Mouse (Mus musculus) splenic B cell, adult 2 months (primary cell): ENCODE measurements around the gene Mlycd.

Experiments
- DNase-seq: peaks from one replicate; pipeline ENCODE4 v3.0.0-alpha.2; 2011; ENCODE audit warnings: low read depth, low spot score
- H3K27me3 ChIP-seq: 2 replicates; pipeline ENCODE4 v1.6.1; 2012; ENCODE audit warnings: mild to moderate bottlenecking, low read length, moderate library complexity, mixed read lengths; ENCODE audit not compliant: control insufficient read depth, poor library complexity, insufficient read depth, severe bottlenecking
- H3K36me3 ChIP-seq: 2 replicates; pipeline ENCODE4 v1.6.1; 2012; ENCODE audit warnings: mild to moderate bottlenecking, low read length, moderate library complexity, mixed read lengths; ENCODE audit not compliant: control insufficient read depth, poor library complexity, insufficient read depth, severe bottlenecking

Gene Mlycd

DNA sequence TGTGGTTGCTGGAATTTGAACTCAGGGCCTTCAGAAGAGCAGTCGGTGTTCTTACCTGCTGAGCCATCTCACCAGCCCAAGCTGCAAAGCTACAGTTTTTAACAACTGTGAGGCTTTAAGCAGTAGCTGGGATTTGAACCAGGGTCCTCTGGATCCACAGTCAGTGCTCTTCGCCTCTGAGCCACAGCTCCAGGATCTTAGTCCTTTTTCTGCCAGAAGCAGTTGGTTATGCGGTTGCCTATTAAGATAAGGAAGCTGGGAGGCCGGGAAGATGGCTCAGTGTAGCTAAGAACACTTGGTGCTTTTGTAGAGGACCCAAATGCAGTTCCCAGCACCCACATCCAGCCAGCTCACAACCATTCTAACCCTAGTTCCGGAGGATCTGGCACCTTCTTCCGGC, 7.7 kb upstream of the Mlycd start:
- no peaks in the 10 kb centered on the region for H3K36me3 ChIP-seq
- DNase-seq: no peak
- H3K27me3 ChIP-seq: no peaks in the 10 kb centered on the region

DNA sequence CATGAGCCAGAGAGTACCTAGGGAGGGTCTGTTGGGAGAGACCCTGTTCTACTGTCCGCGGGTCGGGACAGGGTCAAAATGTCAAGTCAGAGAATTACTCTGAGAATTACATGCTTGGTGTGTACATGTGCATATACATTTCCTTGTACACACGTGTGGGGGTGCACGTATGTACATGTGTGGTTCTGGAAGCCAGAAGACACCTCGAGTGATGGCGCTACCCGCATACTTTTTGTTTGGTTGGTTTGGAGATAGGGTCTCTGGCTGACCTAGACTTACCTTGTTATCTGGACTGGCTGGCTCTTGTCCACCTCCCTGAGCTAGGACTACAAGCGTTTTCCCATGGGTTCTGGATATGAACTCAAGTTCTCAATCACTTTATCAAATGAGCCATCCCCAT, 581 bp upstream of the Mlycd start:
- Histone ChIP-seq H3K36me3 (no peaks in the 10 kb centered on the region), H3K27me3 (no peaks in the 10 kb centered on the region)
- DNase-seq: no peak

DNA sequence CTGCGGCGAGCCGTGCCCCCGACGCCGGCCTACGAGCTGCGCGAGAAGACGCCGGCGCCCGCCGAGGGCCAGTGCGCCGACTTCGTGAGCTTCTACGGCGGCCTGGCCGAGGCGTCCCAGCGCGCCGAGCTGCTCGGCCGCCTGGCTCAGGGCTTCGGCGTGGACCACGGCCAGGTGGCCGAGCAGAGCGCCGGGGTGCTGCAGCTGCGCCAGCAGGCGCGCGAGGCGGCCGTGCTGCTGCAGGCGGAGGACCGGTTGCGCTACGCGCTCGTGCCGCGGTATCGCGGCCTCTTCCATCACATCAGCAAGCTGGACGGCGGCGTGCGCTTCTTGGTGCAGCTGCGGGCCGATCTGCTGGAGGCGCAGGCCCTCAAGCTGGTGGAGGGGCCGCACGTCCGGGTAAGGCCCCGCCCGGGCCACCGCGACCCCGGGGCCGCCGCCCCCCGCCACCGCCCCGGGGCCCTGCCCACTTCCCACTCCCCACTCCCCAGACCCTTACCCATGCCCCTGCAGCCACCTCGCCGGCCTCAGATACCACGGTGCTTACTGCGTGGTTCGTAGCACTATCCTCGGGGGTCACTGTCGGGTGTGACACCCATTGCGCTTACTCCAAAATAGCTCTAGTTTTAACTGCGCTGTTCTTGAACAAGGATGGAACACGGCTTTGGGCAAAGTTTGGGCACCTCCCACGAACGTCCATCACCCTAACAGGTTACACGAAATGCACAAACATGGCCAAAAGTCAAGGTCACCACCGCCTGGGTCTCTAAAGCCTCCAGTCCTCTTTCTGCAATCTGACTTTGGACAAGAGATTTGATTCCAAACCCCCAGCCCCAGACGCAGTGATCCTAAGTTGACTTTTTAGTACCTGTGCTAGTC, 633 bp downstream of the Mlycd start:
- no peaks in the 10 kb centered on the region for H3K27me3 ChIP-seq
- DNase-seq: no peak
- H3K36me3 ChIP-seq: no peaks in the 10 kb centered on the region

GRCm38 (mm10) chr8:119398558-119398957, 3.9 kb downstream of the Mlycd start:
- Histone ChIP-seq H3K27me3 (no peaks in the 10 kb centered on the region), H3K36me3 (peaks cover 2% of the 10 kb centered on the region; the same call in 1 of the 2 replicates)
- DNase-seq: no peak

DNA sequence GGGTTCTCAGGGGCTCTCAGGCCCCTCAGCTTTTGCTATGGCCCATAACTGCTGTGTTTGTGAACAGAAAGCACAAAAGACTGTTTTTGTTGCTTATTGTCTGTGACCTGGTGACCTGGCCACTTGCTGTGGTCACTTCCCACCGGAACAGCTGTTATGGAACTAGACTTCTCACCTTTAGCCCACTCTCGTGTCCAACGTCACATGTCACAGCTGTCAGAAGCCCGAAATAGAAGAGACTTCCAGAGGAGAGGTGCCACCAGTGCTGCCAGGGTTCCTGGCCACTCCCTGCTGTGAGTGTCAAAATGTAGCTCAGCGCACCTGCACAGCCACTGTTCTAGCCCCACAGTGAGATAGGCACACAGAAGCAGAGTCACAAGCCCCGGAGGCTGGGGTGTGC, 4.6 kb downstream of the Mlycd start:
- peaks cover 4% of the 10 kb centered on the region for H3K36me3 ChIP-seq
- no peaks in the 10 kb centered on the region for H3K27me3 ChIP-seq
- no peak for DNase-seq

- H3K27me3 ChIP-seq: no peaks in the 10 kb centered on the region
- H3K36me3 ChIP-seq: peaks cover 4% of the 10 kb centered on the region
- no peak for DNase-seq
Measured at GRCm38 (mm10) chr8:119400122-119400671, 5.5 kb downstream of the Mlycd start.

DNA sequence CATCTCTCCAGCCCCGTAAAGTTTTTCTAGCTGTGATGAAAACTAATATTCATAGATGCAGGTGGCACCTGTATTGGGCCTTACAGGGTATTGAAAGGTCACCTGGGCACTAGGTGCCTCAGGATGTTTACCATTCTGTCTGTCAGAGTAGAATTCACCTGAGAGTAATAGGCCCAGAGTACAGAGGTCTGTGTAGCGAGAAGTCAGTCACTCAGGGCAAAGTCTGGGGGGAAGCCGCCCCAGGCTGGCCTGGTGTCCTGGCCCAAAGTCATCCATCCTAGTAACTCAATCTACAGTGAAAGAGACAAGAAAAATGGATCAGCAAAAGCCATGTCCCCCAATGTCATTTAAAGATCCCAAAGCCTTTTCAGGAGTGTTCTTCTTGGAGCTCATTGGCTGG, 6.2 kb downstream of the Mlycd start:
- Histone ChIP-seq H3K27me3 (no peaks in the 10 kb centered on the region), H3K36me3 (peaks cover 4% of the 10 kb centered on the region)
- DNase-seq: no peak

DNA sequence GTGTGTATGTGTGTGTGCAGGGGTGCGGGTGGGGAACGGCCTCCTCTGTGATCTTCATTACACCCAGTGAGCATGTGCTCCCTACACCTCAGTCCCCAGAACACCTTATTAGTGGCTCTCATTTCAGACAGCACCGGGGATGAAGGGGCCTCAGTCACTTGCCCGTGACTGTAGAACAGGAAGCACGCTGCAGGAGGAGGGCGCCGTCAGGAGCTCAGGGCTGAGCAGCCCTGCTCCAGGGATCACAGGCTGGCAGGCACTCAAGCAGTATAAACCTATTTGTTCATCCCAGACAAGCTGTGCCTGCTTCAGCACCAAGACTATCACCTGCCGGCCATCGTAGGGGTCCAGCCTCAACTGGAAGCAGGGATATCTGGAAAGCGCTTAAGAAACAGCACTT, 9.2 kb downstream of the Mlycd start:
- DNase-seq: no peak
- H3K36me3 ChIP-seq: peaks cover 7% of the 10 kb centered on the region
- no peaks in the 10 kb centered on the region for H3K27me3 ChIP-seq

DNA sequence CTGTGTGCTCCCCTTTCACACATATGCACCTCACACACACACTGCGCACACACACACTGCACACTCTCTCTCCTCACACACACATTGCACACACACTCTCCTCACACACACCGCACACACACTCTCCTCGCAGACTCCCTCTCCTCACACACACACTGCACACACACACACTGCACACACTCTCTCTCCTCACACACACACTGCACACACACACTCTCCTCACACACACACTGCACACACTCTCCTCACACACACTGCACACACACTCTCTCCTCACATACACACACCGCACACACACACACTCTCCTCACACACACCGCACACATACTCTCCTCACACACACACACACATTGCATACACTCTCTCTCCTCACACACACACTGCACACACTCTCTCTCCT, 10.0 kb downstream of the Mlycd start:
- peaks cover 9% of the 10 kb centered on the region for H3K36me3 ChIP-seq
- H3K27me3 ChIP-seq: no peaks in the 10 kb centered on the region
- no peak for DNase-seq

GRCm38 (mm10) chr8:119408311-119408710, 13.6 kb downstream of the Mlycd start:
- Histone ChIP-seq H3K27me3 (no peaks in the 10 kb centered on the region), H3K36me3 (peaks cover 7% of the 10 kb centered on the region)
- no peak for DNase-seq

- H3K36me3 ChIP-seq: peaks cover 5% of the 10 kb centered on the region; the same call in 1 of the 2 replicates
- DNase-seq: no peak
Measured at GRCm38 (mm10) chr8:119412037-119412734, 17.5 kb downstream of the Mlycd start.

DNA sequence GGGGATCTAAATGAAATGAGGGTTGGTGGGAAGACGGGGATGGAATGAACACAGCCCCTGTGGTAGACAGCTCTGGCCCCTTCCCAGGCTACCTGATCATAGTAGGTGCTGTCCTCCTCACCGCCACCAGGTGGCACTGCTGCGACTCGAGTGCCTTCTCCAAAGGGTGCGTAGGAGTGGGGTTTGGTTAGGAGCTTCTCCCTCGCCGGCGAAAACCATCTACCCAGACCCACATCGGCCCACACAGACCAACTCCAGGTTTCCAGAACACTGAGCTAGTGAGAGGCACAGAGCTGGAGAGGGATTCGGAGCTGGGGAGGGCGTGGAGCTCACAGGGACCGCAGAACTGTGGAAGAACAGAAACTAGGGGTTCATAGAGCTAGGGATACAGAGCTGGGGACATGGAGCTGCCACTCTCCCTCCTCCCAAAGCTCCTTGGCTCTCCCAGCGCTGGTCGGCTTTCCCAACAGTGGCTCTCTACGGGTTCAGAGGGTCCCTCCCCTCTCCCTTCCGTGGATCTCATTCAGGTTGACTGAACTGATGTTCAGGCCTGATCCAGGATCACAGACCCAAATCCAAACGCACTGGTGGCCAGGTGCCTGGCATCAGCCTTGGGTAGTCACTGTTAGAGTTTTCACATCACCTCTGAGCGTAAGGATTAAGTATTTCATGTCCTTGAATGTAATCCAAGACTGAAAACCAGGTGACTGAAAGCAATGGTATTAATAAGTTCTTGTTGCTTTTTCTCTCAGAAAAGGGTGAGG, 18.2 kb downstream of the Mlycd start:
- peak; percentile 87 for DNase-seq
- Histone ChIP-seq H3K36me3 (0 out of 2 replicates have a peak, but pooled peaks cover 2% of the 10 kb centered on the region), H3K27me3 (no peaks in the 10 kb centered on the region)

More at GRCm38 (mm10) chr8:119412037-119412734, 17.5 kb downstream of the Mlycd start:
- H3K27me3 ChIP-seq: no peaks in the 10 kb centered on the region

GRCm38 (mm10) chr8:119413605-119414004, 18.9 kb downstream of the Mlycd start:
- 0 out of 2 replicates have a peak, but pooled peaks cover 2% of the 10 kb centered on the region for H3K36me3 ChIP-seq
- no peak for DNase-seq

GRCm38 (mm10) chr8:119420318-119420717, 25.6 kb downstream of the Mlycd start:
- Histone ChIP-seq H3K36me3 (no peaks in the 10 kb centered on the region), H3K27me3 (no peaks in the 10 kb centered on the region)
- no peak for DNase-seq

More at GRCm38 (mm10) chr8:119413605-119414004, 18.9 kb downstream of the Mlycd start:
- H3K27me3 ChIP-seq: no peaks in the 10 kb centered on the region
